Mouse (Mus musculus) ES-E14 (cell line): Measurements from ENCODE around the gene Adora3.

Source experiments
- MAFK ChIP-seq: IDR thresholded peaks from 2 replicates; pipeline ENCODE4 v1.6.1; 2014; ENCODE audit warnings: mild to moderate bottlenecking, low read depth, low read length, inconsistent platforms; ENCODE audit not compliant: insufficient read depth
- ZC3H11A ChIP-seq: IDR thresholded peaks from 2 replicates; pipeline ENCODE4 v1.6.1; 2012; ENCODE audit warnings: low read depth, mild to moderate bottlenecking, inconsistent platforms, low read length, borderline replicate concordance

- TF ChIP-seq MAFK: no peak
- no peak for TF ChIP-seq ZC3H11A
Measured at GRCm38 (mm10) chr3:105890220-105890619, 19.6 kb downstream of the Adora3 start.
